Mouse (Mus musculus): ENCODE results near the gene Usp3.

Gene Usp3

GRCm38 (mm10) chr9:66575041-66575877 lies 17.7 kb downstream of the Usp3 start:
- no peak for DNase-seq (ENCODE audit: low spot score in 2 of 2)

- DNase-seq (ENCODE audit: low spot score in 2 of 2): no peak
These were observed 20.8 kb downstream of the Usp3 start for GRCm38 (mm10) chr9:66571986-66572700.

DNA sequence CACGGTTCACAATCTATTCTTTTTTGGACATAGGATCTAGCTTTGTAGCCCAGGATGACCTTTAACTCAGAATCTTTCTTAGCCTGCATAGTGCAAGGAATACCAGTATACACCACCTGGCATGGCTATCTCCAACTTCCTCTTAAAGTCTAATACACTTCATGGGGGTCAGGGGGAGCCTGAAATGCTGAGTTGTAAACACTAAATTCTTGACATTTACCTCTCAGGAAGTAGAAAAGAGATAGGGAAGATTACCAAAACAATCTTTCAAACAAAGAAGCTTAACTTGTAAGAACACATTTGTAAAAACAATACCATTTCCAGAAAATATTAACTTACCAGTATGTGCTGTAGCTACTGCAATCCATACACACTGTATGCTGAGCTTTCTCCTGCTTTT lies 30.7 kb downstream of the Usp3 start:
- DNase-seq (ENCODE audit: low spot score in 2 of 2): no peak

DNA sequence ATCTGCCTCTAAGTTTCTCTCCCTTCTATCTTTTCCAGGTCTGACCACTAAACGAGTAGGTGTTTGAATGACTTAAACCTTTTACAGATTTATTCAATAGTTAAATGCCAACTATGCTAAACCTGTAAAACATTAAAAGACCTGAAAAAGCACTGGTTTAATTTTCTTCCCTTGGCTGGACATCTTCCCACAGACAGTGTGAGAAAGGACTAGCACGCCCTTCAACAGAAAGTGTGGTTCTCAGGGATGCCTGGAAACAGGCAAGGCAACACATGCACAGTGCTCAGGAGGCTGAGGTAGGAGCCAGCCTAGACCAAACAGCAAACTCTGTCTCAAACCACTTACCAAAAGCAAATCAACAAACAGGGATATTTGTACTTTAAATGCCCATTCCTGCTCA lies 31.4 kb downstream of the Usp3 start:
- DNase-seq (ENCODE audit: low spot score in 2 of 2): no peak

DNA sequence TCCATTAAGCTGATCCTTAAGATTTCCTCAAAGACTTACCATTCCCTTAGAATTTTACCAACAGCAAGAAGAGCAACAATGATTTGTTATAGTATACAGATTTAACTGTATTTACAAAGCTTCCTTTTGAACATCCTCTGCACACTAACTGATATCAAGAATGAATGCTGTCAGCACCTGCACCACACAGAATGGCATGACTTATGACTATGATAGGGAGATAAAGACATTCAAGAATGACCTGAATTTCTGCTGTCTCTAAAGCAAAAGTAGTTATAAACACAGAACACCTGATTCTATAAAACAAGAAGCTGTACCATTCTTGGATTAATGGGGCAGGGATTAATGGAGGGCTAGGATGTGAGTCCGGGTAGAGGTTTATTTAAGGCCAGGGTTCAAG lies 32.2 kb downstream of the Usp3 start:
- no peak for DNase-seq (ENCODE audit: low spot score in 2 of 2)

- DNase-seq (ENCODE audit: low spot score in 2 of 2): no peak
These were observed 32.6 kb downstream of the Usp3 start for GRCm38 (mm10) chr9:66560295-66560694.

- no peak for DNase-seq (ENCODE audit: low spot score in 2 of 2)
These were observed 34.0 kb downstream of the Usp3 start for GRCm38 (mm10) chr9:66558971-66559370.

DNA sequence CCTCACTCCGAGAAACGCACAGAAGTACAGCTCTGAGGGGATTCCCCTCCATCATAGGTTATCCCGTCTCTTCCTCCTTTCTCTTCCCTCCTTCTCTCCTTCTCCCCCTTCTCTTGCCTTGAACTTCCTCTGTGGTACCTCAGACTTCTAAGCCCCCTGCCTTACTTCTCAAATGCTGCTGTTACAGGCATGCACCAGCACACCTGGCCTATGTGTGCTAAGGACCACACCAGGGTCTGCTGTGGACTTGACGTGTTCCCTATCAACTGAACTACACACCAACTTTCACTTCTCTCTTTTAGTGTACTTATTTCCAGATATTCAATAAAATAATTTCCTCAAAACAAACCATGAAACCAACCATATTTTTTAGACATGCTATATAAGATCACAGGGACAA lies 50.2 kb downstream of the Usp3 start:
- DNase-seq (ENCODE audit: low spot score in 2 of 2): no peak

GRCm38 (mm10) chr9:66521595-66521994 lies 71.3 kb downstream of the Usp3 start:
- no peak for DNase-seq (ENCODE audit: low spot score in 2 of 2)

- DNase-seq (ENCODE audit: low spot score in 2 of 2): no peak
These were observed 72.6 kb downstream of the Usp3 start for GRCm38 (mm10) chr9:66520299-66520698.

GRCm38 (mm10) chr9:66518901-66519300 lies 74.0 kb downstream of the Usp3 start:
- DNase-seq (ENCODE audit: low spot score in 2 of 2): no peak

GRCm38 (mm10) chr9:66518251-66518650 lies 74.7 kb downstream of the Usp3 start:
- no peak for DNase-seq (ENCODE audit: low spot score in 2 of 2)

GRCm38 (mm10) chr9:66517746-66518145 lies 75.2 kb downstream of the Usp3 start:
- DNase-seq (ENCODE audit: low spot score in 2 of 2): no peak

- DNase-seq (ENCODE audit: low spot score in 2 of 2): no peak
These were observed 76.5 kb downstream of the Usp3 start for GRCm38 (mm10) chr9:66516296-66516940.

DNA sequence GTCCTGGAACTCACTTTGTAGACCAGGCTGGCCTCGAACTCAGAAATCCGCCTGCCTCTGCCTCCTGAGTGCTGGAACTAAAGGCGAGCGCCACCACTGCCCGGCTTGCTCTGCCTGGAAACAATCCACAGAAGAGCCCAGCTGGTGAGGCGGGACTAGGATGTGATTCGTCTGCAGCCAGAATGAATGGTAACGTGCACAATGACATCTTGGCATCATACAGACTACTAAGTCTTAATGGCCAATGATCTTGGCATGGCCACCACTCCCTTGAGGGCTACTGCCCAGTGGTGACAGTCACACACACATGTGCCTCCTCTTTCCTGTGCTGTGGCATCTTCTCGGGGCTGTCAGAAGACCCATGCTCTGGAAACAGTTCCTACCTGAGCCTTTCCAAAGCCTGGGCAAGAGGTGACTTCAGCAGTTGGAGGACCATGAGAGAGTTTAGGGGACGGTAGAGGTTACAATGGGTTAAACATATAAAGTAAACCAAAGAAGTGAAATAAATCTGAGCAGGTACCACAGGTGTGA lies 77.2 kb downstream of the Usp3 start:
- DNase-seq (ENCODE audit: low spot score in 2 of 2): no peak

DNA sequence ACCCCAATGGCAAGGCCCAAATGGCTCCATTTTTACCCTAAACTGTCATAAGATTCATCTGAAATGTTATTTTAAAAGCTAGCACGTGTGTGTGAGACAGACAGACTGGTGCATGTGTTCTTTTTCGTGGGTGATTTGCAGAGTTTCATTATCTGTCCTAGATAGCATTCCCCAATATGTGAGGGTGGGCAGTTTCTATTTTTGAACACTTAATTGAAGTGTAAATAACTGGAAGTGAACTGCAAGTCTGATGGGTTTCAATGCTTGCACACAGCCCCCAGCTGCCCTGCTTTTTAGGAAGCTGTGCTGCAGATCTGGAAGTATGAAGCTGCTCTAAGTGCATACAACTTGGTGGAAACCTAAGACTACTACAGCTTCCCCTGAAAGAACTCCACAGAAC lies 77.8 kb downstream of the Usp3 start:
- no peak for DNase-seq (ENCODE audit: low spot score in 2 of 2)

GRCm38 (mm10) chr9:66514256-66514770 lies 78.6 kb downstream of the Usp3 start, which contains the start of gene Fbxl22:
Gene Fbxl22 (minus strand): TSS chr9:66514593.
- DNase-seq (ENCODE audit: low spot score in 2 of 2): peak in 1 of 2 experiments; percentile 51

DNA sequence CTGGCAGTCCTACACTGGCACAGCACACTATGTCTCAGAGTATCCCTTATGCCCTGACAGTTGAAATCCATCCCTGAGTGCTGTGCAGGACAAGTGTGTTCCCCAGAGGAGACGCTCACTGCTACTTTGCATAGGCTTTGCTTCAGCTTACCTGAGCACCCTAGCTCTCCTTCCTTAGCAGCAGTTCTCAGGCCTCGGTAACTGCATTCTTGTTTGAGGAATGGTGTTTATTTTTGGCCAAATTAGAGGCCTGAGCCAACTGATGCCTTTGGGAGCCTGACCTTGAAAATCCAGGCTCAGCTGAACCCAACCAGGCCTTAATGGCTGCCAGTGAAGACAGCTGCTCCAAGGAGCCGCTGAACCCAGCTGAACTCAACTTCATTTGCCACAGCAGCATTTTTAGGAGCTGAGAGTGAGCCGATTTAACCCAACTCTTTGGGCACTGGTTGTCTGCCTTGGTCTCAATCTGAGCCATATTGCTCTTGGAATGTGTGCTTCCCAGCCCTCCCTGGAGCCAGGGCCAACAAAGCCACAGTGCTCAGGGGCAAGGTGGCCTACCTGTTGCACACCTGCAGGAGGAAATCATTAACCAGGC lies 79.2 kb downstream of the Usp3 start:
- no peak for DNase-seq (ENCODE audit: low spot score in 2 of 2)

GRCm38 (mm10) chr9:66513150-66513549 lies 79.8 kb downstream of the Usp3 start:
- DNase-seq (ENCODE audit: low spot score in 2 of 2): no peak

- peak; percentile 74 to 82 for DNase-seq (ENCODE audit: low spot score in 2 of 2)
These were observed 80.6 kb downstream of the Usp3 start for GRCm38 (mm10) chr9:66512351-66512671.

DNA sequence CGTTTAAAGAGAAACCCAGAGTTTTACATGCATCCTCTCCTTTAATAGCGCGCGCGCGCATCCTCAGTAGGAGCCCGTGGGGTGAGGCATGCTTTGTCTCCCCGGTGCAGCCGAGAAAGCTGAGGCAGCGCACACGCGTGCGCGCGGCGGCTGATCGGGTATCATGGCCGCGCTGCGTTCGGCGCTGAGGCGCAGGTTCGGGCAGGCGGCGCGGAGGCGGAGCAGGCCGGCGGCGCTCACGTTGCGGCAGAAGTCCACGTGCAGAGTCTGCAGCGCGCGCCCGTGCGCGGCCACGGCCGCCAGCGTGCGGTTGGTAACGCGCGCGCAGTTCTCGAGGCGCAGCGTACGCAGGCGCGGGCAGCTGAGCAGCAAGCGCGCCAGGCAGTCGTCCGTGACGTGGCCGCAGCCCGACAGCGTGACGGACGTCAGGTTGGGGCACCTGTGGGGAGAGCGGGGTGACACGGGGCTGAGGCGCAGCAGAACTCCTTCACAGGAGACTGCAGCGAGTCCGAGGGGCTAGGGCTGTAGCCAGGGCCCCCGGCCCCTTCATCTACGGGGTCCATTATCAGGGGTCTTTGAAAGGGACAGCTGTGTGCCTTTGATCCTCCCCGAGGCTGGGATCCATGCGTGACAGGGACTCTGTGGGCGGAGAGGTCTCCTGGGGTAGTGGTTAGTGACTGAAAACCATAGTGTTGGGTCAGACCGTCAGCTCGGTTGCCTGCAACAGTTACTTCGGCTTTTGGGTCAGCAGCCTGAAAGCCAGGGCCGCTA lies 81.2 kb downstream of the Usp3 start:
- peak; percentile 89 to 91 for DNase-seq (ENCODE audit: low spot score in 2 of 2)

Data from frontal cortex, postnatal 25 days (tissue).